Mouse (Mus musculus): ENCODE measurements around the gene Sucla2.

GRCm38 (mm10) chr14:73476361-73476934, 48.7 kb upstream of the Sucla2 start:
- TF ChIP-seq GATA1 (IDR thresholded peaks at IDR 0.05; ENCODE audit: low read length) (no peak), TAL1 (IDR thresholded peaks at IDR 0.05; ENCODE audit: low read length) (no peak)
